Mouse (Mus musculus) activated CD4-positive, CD25-positive, alpha-beta regulatory T cell, adult 9 weeks (primary cell): ENCODE results near the gene Aagab. TPM values are rescaled to one million over a fixed set of nuclear protein-coding genes. Genes with fewer than 3 reads are reported as not detected.

Experiments used
- polyA plus RNA-seq: library from polyadenylated mRNA; unstranded; fragments of 100-300 nt; shearing (Covaris generic); gene quantifications from one replicate; pipeline ENCODE4 v1.2.1, GENCODE M21; 2017

Gene Aagab
- polyA plus RNA-seq, result 56.9 TPM

GRCm38 (mm10) chr9:63602043-63602939 is at the start of gene Aagab, which contains the start of gene Iqch:
Gene Aagab, plus strand, starts transcription at chr9:63602660.
Gene Iqch, minus strand, starts transcription at chr9:63602493.

Other genes with a start within 250 kb of the Aagab start
- 15.7 TPM for gene Map2k5, start 224.8 kb upstream of the Aagab start, polyA plus RNA-seq
- gene 2300009A05Rik, start 203.4 kb upstream of the Aagab start, polyA plus RNA-seq, result 12.3 TPM
- 0.07 TPM for gene Iqch, start 167 bp upstream of the Aagab start, polyA plus RNA-seq
- gene Smad3, start 155.3 kb downstream of the Aagab start, polyA plus RNA-seq, result 12.6 TPM